Mouse (Mus musculus) adrenal gland (tissue): ENCODE data around the gene Rasal1.

Source experiments
- intact Hi-C: fragments of 180-260 bp; cut with DNase I; formaldehyde crosslinking; loops from one replicate; pipeline ENCODE4 v1.15.1; 2025

The Rasal1 gene

DNA sequence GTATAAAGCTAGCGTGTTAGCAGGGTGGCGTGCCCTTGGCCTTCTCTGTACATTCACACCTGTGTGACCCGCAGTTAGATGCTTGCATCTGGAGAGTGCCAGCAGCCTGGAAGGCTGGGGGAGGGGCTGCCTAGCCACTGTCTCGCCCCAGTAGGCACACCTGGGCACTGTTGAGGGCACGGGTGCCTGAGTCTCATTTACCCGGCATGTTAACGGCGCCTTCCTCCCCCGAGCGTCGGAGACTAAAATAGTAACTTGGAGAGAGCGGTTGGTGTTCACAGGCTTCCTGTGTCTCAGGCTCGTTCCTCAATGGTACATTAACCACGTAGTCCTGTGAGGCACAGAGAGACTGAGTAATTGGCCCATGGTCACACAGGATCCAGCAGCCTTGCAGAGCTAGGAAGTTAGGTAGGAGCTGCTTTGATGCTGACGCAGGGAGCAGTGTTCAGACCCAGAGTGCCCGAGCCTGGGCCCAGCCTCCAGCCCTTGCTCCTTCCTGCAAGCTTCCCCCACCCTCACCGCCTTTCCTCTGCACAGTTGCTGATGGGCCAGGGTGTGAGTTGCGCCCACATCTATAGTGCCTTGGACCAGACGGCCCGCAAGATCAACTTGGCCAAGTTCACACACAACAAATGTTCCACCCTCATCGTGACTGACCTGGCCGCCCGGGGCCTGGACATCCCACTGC is 27.4 kb upstream of the Rasal1 start:
- intact Hi-C loops = loop anchor here (2.0 kb wide), 1 partner anchor 94 kb away; no protein-coding TSS in a partner anchor

DNA sequence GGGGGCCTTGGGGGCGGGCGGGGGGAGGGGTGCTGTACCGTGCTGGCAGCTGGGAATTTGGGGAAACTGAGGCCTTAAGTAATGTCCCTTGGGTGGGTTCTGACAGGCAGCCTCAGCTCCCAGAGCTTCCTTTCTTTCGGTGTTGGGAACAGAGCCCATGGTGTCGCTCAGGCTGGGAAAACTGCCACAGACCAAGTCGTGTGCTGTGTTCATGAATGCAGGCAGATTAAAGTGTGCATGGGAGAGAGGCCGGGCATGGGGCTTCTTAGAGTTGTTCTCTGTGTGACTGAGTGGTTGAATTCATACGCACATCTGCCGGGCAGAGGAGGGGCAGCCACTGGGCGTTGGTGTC is 26.8 kb upstream of the Rasal1 start:
- intact Hi-C loops = loop anchor here (2.0 kb wide), 1 partner anchor 93 kb away; no protein-coding TSS in a partner anchor

DNA sequence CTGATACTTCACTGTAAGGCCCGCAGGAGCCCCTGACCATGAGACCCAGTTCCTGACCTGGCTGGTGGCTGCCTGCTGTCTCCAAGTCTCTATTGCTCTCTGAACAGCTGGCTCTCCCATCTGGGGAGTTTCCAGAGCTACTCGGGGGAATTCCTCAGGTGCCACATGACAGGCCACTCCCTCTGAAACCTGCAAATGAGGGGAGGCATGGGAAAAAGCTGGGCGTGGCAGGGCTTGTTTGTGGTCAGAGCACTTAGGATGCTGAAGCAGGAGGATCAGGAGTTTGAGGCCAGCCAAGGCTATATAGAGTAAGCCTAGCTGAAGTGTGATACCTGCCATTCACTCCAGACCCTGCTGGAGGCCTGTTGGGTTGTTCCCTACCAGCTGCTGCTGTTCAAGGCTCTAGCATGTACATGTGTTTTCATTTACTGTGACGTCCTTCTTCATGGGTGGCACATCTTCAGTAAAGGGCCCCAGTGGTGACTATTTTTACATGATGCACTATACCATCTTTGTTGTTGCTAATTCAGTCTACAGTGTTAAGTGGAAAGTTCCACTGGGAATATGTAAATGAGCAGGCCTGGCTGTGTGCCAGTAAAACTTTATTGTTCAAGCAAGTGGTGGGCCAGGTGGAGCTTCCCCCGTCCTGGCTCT is 26.3 kb upstream of the Rasal1 start:
- intact Hi-C loops = no loop called here

DNA sequence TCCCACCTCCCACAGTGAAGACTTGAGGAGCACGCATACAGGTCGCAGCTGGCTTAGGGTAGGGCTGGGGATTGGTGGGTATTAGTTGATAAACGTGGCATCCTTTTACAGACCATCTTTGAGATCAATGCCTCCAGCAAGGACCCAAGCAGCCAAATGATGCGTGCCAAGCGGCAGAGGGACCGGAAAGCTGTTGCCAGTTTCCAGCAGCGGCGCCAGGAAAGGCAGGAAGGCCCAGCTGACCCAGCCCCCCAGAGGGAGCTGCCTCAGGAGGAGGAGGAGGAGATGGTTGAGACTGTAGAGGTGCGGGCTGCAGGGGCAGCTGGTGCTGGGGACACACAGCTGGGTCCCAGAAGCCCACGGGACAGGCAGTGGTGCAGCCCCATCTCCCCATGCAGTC is 24.2 kb upstream of the Rasal1 start:
- intact Hi-C loops = no loop called here

DNA sequence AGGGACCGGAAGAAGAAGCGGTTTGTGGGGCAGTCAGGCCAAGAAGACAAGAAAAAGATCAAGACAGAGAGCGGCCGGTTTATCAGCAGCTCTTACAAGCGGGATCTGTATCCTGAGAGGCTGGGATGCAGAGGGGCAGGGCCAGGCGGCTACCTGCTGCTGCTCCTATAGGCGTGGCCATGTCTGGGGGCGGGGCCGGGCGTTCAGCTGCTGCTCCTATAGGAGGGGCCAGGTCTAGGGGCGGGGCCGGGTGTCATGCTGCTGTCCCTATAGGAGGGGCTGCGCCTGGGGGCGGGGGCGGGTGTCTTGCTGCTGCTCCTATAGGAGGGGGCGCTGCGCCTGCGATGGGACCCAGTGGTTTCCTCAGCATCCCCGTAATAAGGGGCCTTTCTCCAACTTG is 22.2 kb upstream of the Rasal1 start:
- intact Hi-C loops = no loop called here

DNA sequence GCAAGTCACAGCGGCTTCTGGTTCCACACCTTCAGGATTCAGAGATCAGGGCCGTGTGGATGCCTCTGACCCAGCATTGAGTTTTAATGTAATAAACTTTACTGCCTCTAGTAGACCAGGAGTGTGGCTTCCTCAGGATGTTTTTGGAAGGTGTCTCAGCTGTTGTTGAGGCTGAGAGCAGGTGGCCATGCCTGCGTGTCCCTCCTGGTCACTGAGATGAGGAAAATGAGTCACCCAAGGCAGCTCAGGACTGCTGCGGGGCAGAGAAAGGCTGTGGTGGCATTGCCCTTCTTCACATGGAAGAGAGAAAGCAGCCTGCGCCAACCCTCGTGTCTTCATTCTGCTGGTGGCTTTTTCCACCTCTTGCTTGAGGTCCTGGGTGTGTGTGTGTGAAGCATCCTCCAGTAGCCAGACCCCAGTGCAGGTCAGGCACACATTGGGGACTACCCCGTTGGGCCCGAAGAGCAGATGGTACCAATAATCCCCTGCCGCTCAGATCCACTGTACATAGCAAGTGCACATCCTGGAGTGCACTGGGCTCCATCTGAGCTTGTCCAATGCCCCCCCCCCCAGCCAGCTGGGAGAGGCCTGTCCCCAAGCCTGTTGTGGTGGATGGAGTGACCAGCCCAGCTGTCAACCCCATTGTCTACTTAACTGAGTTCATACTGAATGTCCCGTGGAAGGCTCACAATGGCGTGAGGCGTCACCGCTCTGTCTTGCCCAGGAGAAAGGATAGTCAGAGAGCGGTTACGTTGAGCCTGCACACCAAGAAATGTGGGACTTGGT is 20.9 kb upstream of the Rasal1 start:
- intact Hi-C loops = no loop called here

DNA sequence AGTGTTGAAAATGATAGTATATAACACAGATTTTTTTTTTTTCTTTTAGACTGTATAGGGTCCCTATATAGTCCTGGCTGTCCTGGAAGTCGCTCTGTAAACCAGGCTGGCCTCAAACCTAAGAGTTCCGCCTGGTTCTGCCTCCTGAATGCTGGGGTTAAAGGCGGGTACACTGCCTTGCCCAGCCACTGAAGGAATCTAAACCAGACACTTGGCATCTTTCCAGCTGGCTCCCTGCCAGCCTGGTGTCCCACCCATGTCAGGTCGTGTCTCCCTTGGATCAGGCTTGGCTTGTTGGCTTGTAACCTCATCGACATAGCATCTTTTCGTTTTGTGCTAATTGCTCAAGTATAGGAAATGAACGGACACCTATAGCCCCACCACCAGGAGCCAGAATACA is 20.0 kb upstream of the Rasal1 start:
- intact Hi-C loops = no loop called here

DNA sequence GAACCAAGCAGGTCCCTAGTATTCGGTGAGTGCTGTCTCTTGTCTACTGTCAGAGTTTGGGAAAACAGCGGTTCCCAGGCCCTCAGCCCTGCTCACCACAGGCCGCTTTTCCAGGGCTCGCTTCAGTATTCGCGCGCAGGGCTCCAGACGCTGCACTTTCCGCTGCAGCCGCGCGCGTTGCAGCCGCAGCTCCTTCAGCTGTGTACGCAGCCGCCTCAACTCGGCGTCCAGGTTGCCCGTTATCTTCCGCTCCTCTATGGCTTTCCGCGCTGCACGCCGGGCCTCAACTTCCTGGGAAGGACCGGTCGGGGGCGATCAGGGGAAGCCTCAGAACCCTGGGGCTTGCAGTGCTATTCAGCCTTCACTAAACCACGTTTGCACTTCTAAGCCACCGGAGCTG is 17.5 kb upstream of the Rasal1 start:
- intact Hi-C loops = no loop called here

DNA sequence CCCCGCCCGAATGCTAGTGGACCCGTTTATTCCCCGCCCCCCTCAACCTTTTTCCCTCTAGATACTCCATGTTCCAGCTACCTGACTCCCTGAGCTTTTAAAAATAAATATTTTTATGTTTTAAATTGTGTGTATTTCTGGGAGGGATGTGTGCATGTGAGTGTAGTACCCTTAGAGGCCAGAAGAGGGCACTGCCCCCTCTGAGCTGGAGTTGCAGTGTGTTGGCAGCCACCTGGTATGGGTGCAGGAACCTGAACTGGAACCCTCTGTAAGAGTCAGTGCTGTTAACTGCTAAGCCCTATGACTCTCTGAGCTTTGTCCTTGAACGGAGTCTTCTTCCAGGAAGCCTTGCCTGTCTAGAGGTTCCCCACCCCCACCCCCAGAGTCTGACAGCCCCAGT is 16.7 kb upstream of the Rasal1 start:
- intact Hi-C loops = no loop called here

DNA sequence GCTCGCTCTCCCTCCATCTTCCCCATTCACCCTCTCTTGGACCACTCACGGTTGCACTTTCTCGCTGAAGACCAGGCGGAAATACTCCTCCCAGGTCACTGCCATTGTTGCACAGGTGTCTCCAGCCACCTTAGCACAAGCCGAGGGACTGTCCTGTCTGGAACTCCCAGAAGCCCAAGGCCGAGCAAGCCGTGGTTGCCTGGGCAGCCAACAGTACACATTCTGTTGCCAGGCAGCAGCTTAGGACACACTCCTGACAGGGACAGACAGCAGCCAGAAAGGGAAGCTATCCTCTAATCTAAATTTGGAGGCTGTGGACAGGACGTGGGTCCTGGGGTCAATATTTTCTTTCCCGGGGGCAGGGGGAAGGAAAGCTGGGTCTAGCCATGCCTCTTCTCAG is 14.5 kb upstream of the Rasal1 start, which contains the start of gene Cfap73:
TSS of gene Cfap73 (minus strand) at position 105 of the 400 bp plus-strand sequence.
- intact Hi-C loops = no loop called here

DNA sequence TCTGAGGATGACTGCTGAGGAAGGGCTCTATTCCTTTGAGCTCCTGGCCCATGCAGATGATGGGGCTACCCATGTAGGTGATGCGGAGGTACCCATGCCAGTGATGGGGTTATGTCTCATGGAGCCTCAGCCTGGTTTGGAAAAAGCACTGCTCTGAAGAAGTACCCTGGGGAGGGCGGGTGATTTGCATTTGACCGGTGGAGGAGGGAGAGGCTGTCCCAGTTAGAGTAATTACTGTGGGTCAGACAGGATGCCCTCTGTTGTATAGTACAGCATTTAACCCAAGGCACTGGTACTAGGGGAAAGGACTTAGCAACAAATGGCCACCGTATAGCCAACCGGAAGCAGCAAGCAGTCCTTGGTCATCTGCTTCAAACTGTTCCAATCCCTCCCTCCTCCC is 13.8 kb upstream of the Rasal1 start:
- intact Hi-C loops = no loop called here

DNA sequence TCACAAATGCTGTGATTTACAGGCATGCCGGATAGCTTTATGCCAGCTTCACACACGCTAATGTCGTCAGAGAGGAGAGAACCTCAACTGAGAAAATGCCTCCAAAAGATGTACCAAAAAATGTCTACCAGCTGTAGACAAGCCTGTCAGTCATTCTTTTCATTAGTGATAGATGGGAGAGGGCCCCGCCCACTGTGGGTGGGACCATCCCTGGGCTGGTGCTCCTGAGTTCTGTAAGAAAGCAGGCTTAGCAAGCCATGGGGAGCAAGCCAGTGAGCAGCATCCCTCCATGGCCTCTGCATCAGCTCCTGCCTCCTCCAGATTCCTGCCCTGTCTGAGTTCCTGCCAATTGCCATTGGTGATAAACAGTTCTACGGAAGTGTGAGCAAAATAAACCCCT is 13.0 kb upstream of the Rasal1 start:
- intact Hi-C loops = no loop called here

DNA sequence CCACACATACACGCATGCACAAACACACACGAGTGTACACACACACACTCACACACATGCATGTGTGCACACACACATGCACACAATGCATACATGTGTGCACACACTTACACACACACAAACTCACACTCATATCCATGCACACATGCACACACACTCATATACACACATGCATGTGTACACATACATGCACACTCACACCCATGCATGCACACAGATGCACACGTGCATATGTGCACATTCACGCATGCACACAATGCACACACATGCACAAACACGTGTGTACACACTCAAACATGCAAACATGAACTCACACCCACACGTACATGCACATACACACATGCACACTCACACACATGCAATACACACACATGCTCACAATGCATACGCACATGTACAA is 8.5 kb upstream of the Rasal1 start:
- intact Hi-C loops = no loop called here

DNA sequence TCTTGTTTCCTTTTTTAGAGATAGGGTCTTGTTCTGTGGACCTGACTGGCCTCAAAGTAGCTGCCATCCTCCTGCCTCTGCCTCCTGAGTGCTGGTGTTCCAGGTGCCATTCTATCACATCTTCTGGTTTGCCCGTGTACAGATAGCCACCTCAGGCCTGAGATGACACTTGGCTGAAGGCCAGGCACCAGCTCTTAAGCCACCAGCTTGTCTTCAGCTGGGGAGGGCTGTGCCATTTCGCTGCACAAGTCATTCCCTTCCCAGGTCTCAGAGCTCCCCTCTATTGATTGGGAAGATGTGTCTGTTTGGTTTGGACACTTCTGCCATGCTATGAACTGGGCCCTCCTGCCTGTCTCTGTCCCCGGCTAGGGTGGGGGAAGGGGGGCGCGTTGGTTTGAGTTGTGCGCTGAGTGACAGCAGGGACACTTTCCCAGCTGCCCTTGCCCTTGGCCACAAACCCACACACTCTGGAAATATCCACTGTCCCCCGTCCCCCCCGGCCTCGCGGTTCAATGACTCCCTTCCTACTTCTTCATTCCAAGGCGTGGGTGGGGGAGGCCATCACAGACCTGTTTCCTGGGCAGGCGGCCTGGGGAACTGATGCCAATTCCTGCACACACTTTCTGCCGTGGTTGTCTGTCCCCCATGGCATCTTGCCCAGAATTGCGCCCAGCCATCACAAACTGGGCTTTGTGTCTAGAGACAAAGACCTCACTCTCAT is 5.1 kb upstream of the Rasal1 start:
- intact Hi-C loops = no loop called here

DNA sequence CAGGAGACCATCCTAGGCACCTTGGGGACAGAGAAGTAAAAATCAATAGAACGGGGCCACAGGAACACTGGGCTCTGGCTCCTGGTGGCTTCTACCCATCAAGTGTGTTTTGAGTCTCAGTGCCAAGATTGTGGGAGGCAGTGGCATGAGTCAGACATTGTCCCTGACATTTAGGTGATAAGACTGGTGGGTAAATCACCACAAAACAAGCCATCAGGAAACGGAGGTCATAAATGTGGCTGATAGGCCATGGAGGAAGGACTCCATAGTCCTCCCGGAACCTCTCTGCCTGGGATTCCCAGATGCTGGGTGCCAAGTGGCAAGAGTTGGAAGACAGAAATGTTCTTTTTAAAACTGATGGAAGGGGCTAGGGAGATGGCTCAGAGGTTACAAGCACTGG is 4.4 kb upstream of the Rasal1 start:
- intact Hi-C loops = no loop called here

DNA sequence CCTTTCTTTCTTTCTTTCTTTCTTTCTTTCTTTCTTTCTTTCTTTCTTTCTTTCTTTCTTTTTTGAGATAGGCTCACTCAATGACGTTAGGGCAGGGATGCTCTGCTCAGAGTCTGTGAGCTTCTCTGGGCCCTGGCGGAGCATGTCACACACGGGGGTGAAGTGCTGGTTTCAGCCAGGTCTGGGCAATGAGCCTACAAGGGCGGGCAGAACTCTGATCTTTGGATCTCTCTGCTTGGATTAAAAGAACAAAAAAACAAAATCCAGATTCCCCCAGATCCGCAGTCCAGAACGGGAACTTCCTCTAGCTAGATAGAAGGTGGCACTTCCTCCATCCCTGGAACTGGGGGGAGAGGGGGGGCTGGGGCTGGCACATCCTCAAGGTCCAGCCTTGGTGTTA is 2.8 kb upstream of the Rasal1 start:
- intact Hi-C loops = no loop called here

DNA sequence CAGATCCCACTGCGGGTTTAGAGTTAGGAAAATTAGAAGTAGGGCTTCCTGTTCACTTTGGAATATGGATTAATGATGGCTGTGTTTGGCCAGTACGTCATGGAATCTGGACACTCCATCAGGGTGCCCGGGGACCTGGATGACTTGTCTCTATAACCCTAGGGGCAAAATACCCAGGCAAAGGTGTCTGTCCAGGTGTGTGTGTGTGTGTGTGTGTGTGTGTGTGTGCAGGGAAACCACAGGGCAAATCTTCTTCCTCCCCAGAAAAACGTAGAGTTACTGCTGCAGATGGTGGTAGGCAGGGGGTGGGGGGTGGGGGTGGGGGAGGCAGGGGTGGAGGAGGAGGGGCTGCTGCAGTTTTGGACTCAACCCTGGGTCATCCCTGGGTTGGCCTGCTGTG is 1.3 kb upstream of the Rasal1 start:
- intact Hi-C loops = no loop called here

DNA sequence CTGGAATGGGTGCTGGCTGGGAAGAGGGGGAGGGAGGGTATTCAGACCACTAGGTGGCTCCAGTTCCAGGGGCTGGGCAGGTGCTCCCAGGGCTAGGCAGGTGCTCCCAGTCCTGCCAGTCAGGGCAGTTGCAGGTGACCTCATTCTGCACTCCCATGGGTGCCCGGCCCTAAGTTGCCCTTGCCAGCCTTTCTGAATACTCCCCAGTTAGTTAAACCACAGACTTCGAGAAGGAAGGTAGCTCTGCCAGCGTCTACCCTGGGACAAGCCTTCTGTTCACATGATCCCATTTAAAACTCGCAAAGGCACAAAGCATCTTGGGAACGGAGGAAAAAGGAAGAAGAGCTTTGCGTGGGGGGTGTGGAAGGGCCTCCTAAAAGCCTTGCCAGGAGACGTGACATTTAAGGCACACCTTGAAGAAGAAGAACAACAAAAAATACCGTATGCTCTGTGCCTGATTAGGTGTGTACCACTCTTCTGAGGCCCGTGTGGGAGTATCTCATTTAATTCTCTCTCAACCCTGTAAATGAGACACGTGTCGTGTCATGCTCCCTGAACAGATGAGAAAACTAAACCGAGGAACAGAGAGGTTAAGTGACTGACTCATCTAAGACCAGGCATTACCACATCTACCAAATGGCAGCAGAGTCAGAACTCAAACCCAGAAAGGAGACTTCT is 659 bp upstream of the Rasal1 start:
- intact Hi-C loops = no loop called here

DNA sequence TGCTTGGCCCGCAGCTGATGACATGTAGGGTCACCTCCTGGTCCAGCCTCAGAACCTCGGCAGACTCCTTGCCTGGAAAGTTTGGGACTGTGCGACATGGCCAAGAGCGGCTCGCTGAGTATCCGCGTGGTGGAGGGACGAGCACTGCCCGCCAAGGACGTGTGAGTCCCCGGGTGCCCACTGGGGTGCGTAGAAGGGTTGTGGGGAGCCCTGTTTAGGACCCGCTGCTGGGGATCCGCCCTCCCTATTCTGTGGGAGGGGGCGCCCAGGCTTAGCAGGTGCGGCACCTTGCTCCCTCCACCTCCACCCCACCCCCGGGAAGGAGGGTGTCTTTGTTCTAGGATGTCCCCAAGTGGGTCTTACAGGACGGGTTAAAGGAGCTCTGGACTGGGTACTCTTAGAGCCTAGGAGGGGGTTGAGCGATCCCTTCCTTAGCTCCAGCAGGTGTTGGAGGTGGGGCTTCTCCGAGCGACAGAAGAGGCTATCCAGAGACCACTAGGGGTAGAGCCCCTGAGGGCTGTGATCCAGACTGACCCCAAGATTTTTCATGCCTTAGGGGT is 842 bp downstream of the Rasal1 start:
- intact Hi-C loops = no loop called here

DNA sequence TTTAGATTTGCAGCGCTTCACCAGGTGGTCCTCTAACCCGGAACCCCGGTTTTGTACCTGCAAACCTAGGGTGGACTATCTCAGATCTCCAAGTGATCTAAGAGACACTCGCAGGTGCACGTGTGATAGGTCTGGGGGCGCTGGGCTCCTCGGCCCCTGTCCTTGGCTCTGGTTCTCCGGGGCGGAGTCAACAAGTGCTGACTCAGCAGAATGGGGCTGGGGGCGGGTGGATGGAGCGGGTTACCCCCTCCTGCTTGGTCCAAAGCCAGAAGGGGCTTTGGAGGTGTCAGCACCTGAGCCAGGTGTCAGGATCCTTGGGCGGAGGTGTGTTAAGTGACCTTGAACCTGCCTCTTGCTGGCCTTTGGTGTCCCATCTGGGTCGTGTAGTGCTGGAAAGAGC is 1.3 kb downstream of the Rasal1 start:
- intact Hi-C loops = no loop called here

DNA sequence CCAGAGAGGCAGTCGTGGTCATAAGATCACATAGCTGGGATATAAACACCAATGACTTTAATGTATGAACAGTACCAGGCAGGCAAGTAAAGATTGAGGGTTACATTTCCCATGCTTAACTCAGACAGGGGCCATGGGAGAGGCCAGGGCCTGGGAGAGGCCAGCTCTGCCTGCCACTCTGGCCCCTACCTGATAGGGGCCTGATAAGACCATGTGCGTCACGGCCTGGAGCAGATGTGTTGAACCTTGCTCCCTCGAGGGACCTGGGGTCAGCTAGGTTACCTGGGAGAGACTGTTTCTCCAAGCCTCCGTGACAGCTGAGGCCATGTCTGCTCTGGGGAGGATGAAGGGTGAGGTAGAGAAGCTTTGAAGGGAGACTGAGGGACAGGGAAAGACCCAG is 2.6 kb downstream of the Rasal1 start:
- intact Hi-C loops = no loop called here
